Mouse (Mus musculus): ENCODE results near the gene Serpinb11.

DNA sequence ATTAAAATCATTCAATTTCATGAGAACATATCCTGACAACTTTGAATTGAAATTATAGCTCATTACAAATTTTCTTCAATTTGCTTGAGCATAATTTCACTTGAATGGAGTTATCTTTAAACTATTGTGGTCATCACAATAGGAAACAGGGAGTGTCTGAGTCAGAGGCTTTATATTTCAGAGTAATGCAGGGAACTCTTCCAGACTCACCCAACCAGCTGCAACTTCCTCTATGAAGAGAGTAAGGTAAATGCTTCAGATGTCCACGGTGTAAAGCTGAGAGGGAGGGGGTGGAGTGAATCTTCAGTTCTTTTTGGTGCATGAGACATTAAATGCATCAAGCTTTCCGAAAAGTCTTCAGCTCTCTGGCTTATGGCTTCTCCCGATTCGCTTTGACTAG lies 61.5 kb downstream of the Serpinb11 start:
- no peak for TF ChIP-seq CTCF (IDR thresholded peaks at IDR 0.05; ENCODE audit: control insufficient read depth, insufficient read depth, insufficient read length)
- TF ChIP-seq MYOG (IDR thresholded peaks at IDR 0.05; ENCODE audit: control insufficient read depth, extremely low read depth, insufficient read length): no peak
- TF ChIP-seq FOSL1 (IDR thresholded peaks at IDR 0.05; ENCODE audit: insufficient read depth, low read length, poor library complexity, severe bottlenecking): no peak
- no peak for TF ChIP-seq CEBPB (IDR thresholded peaks at IDR 0.05; ENCODE audit: low read depth)
- TF ChIP-seq MAX (IDR thresholded peaks at IDR 0.05): no peak
- TF ChIP-seq USF1 (IDR thresholded peaks at IDR 0.05; ENCODE audit: low read depth): no peak
- no peak for TF ChIP-seq MYOD1 (IDR thresholded peaks at IDR 0.05; ENCODE audit: control insufficient read depth, insufficient read length, low read depth)
